Mouse (Mus musculus) Patski (cell line): ENCODE data around the gene Gak. TPM values are rescaled to one million over a fixed set of nuclear protein-coding genes. Genes with fewer than 3 reads are reported as not detected.

Experiments
- ATAC-seq: fragments of 100-300 bp; one replicate; pipeline ENCODE4 v1.8.0; 2021
- CTCF ChIA-PET: fragments of 350-600 bp; sonication (Branson Sonifier 250); formaldehyde crosslinking; loops from one replicate; lab custom pipeline; 2022; ENCODE audit warnings: inconsistent platforms; lab: Charles Lee
- POLR2A ChIA-PET: fragments of 350-600 bp; sonication (Branson Sonifier 250); formaldehyde crosslinking; loops from one replicate; lab custom pipeline; 2022; ENCODE audit warnings: antibody characterized with exemption, inconsistent platforms; lab: Charles Lee
- DNase-seq: peaks from one replicate; pipeline ENCODE4 v3.0.0-alpha.2; 2011; ENCODE audit warnings: low read depth, low spot score
- H3K27me3 ChIP-seq: fragments of 371-371 bp; one replicate; pipeline ENCODE4 v1.5.1; 2021
- CTCF ChIP-seq: fragments of 100-300 bp; IDR thresholded peaks from one replicate; pipeline ENCODE4 v1.5.1; 2021
- in situ Hi-C: fragments of 300-500 bp; cut with MboI; formaldehyde crosslinking; loops from 3 replicates; pipeline ENCODE4 v1.11.1; 2018; ENCODE audit warnings: low pct_unique_long_range_greater_than_20kb, mixed read lengths
- polyA plus RNA-seq: library from polyadenylated mRNA; unstranded; gene quantifications from one replicate; pipeline ENCODE4 v1.2.3, GENCODE M21; 2021

Gene Gak
- polyA plus RNA-seq, 1 experiment from 2014 or later, result 133 TPM

GRCm38 (mm10) chr5:108564346-108564745, 65.2 kb downstream of the Gak start:
- TF ChIP-seq CTCF, result no peak
- ChIA-PET CTCF (no interaction called here), POLR2A (no interaction called here)
- in situ Hi-C loops, result no loop called here
- no peak for ATAC-seq
- H3K27me3 ChIP-seq, result no peaks in the 10 kb centered on the region
- DNase-seq, result no peak

GRCm38 (mm10) chr5:108562483-108562882, 67.1 kb downstream of the Gak start:
- in situ Hi-C loops, result no loop called here
- TF ChIP-seq CTCF, result no peak
- ChIA-PET CTCF (no interaction called here), POLR2A (no interaction called here)
- ATAC-seq (no peak), DNase-seq (no peak)
- no peaks in the 10 kb centered on the region for H3K27me3 ChIP-seq

DNA sequence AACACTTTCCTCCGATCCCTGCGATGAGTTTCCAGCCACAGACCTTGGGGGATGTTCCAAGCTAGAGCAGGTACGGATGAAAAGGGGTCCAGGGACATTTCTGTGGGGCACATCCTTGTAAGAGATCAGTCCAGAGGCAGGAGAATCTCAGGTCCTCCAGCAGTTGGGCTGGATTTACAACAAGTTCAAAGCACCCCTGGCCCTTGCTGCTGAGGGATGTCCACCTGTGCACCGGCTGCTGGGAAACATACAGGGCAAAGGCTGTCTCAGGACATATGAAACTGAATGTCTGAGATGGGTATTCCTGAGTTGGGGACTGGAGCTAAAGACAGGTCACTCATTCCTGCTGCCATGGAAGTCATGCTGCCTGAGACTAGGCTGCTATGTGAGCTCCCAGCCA, 72.6 kb downstream of the Gak start:
- H3K27me3 ChIP-seq, result peaks cover 4% of the 10 kb centered on the region
- ChIA-PET CTCF (no interaction called here), POLR2A (no interaction called here)
- TF ChIP-seq CTCF, result no peak
- in situ Hi-C loops, result no loop called here
- DNase-seq (no peak), ATAC-seq (no peak)

- in situ Hi-C loops, result no loop called here
- no peak for TF ChIP-seq CTCF
- H3K27me3 ChIP-seq, result peaks cover 11% of the 10 kb centered on the region
- DNase-seq, result no peak
- no peak for ATAC-seq
- ChIA-PET POLR2A (no interaction called here), CTCF (interaction anchor here (1.1 kb wide), 1 partner anchor 21 kb away, joined by 3 read pairs; no protein-coding TSS in a partner anchor)
These were observed 75.5 kb downstream of the Gak start for GRCm38 (mm10) chr5:108554041-108554440.

- peaks cover 11% of the 10 kb centered on the region for H3K27me3 ChIP-seq
- DNase-seq (no peak), ATAC-seq (no peak)
- in situ Hi-C loops, result no loop called here
- TF ChIP-seq CTCF, result no peak
- CTCF ChIA-PET, result no interaction called here
- POLR2A ChIA-PET, result no interaction called here
These were observed 79.4 kb downstream of the Gak start for GRCm38 (mm10) chr5:108550207-108550594.

DNA sequence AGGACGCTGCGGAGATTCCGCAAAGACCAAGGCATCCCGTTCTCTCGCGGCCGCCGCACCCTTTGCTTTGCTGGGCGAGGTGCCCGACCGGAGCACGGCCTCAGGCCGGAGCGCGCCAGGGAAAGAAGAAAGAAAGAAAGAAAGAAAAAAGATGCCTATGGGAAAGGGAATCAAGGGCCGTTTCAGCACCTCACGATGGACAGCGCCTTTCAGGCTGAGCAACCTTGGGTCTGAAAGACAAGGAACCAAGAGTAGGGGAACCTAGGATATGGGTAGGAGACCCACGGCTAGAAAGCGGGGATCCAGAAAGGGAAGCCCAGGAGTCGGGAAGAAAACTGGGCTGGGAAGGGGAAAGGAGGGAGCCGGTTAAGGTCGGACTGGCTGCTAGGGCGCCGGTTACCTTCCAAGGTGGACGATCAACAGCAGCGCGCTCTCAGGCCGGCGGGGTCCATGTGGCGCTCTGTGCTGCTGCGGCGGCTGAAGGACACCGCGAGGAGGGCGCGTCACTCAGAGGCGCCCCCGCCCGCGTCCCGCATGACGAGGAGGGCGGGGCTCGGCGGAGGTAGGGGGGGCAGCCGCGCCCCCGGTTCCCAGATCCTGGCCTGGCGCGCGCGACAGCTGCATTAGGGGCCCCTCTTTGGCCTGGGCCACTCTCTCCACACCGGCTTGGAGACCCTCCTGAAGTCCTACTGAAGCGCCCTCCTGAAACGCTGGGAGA, 79.9 kb downstream of the Gak start, which contains the start of gene Cplx1:
Gene Cplx1 (minus strand): TSS at position 536 of the 718 bp plus-strand sequence.
- ATAC-seq (peak; percentile 51), DNase-seq (peak; percentile 34)
- H3K27me3 ChIP-seq, result peaks cover 11% of the 10 kb centered on the region
- ChIA-PET POLR2A (no interaction called here), CTCF (no interaction called here)
- in situ Hi-C loops, result no loop called here
- no peak for TF ChIP-seq CTCF

DNA sequence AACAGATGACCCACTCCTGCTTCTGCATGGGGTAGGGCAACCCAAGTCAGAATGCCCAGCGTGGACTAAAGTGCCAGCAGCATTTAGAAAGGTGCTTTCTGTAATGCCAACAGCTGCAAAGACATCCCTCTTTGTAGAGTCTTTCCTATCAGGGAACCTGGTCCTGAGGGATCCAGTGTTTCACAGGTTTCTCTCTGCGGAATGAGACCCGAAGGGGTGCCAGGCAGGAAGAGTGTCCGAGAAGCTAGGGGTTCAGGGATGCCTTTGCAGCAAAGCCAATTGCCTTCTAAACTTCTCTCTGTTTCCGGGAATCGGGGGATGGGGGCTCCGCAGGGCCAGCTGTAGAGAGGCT, 80.4 kb downstream of the Gak start:
- CTCF ChIA-PET, result no interaction called here
- no peak for DNase-seq
- no peak for TF ChIP-seq CTCF

GRCm38 (mm10) chr5:108547636-108548035, 81.9 kb downstream of the Gak start:
- in situ Hi-C loops, result no loop called here
- no peak for ATAC-seq
- no peak for DNase-seq
- peaks cover 7% of the 10 kb centered on the region for H3K27me3 ChIP-seq
- POLR2A ChIA-PET, result no interaction called here
- CTCF ChIA-PET, result no interaction called here
- TF ChIP-seq CTCF, result no peak

More for the DNA sequence above, 80.4 kb downstream of the Gak start:
- in situ Hi-C loops, result no loop called here
- POLR2A ChIA-PET, result no interaction called here
- ATAC-seq, result no peak
- H3K27me3 ChIP-seq, result peaks cover 9% of the 10 kb centered on the region

GRCm38 (mm10) chr5:108543516-108544291, 85.9 kb downstream of the Gak start:
- DNase-seq (no peak), ATAC-seq (no peak)
- CTCF ChIA-PET, result no interaction called here
- in situ Hi-C loops, result no loop called here
- no peak for TF ChIP-seq CTCF
- POLR2A ChIA-PET, result no interaction called here
- H3K27me3 ChIP-seq, result peaks cover 6% of the 10 kb centered on the region

- ChIA-PET POLR2A (no interaction called here), CTCF (no interaction called here)
- no peak for ATAC-seq
- peaks cover 4% of the 10 kb centered on the region for H3K27me3 ChIP-seq
- no peak for DNase-seq
- in situ Hi-C loops, result no loop called here
- no peak for TF ChIP-seq CTCF
These were observed 95.4 kb downstream of the Gak start for GRCm38 (mm10) chr5:108534188-108534587.

DNA sequence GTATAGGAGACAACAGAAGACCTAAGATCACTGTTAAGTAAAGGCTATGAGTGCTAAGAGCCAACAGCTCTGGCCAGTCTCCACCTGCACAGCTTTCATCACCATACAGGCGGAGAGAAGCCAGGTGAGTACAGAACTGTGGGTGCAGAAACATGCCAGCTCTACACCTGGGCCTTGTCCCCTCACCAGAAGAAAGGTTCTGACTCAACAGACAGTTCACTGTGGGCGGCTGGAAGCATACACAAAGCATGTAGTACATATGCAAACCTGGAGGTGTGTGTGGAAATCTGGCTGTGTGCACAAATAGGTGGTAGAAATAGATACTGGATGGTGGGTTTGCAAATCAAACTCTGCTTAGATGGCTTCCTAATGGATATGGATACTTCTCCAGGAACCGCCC, 107.0 kb downstream of the Gak start:
- no peak for TF ChIP-seq CTCF
- ATAC-seq (no peak), DNase-seq (no peak)
- in situ Hi-C loops, result no loop called here
- POLR2A ChIA-PET, result no interaction called here
- CTCF ChIA-PET, result no interaction called here
- peaks cover 4% of the 10 kb centered on the region for H3K27me3 ChIP-seq
